Mouse (Mus musculus) liver, adult 2 months (tissue): ENCODE measurements around the gene Pla2g4e.

ENCODE experiments used
- CTCF ChIP-seq: fragments of 200-500 bp; IDR thresholded peaks from 2 replicates; pipeline ENCODE4 v1.5.1; 2011; ENCODE audit warnings: low read depth, low read length, control low read depth
- POLR2A ChIP-seq: fragments of 200-500 bp; IDR thresholded peaks from 2 replicates; pipeline ENCODE4 v1.6.1; 2011; ENCODE audit warnings: low read length, control low read depth; ENCODE audit not compliant: insufficient read depth; ENCODE audit errors: extremely low read depth

DNA sequence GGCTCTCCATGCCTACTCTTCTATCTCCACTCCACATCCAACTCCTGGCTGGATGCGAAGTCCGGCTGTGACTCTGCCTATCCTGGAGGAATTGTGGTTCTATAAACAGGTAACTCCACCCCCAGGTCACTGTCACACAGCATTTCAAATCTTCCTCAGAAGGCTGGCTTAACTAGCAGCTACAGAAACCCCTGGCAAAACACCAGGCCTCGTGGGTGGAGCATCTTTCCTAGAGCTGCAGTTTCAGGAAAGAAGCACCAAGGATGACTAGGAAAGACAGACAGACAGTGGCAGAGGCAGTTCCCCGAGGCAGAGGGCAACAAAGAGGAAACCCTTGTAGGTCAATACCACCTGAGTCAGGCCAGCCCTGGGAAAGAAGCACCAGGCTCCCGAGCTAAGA, 43.9 kb upstream of the Pla2g4e start, which contains the start of gene Pla2g4d:
- TF ChIP-seq CTCF (no peak), POLR2A (no peak)
